Mouse (Mus musculus) ES-E14 (cell line): ENCODE measurements around the gene Sos1. TPM values are rescaled to one million over a fixed set of nuclear protein-coding genes. Genes with fewer than 3 reads are reported as not detected.

Experiments
- DNase-seq: peaks from one replicate; pipeline ENCODE4 v3.0.0-alpha.2; 2013; ENCODE audit warnings: low read depth, low spot score
- H3K27ac ChIP-seq: 2 replicates; pipeline ENCODE4 v1.5.1; 2012; ENCODE audit warnings: low read depth, mild to moderate bottlenecking, low read length, moderate library complexity, mixed read lengths; ENCODE audit not compliant: poor library complexity, insufficient read depth, severe bottlenecking
- H3K36me3 ChIP-seq: 2 replicates; pipeline ENCODE4 v1.6.1; 2012; ENCODE audit warnings: mild to moderate bottlenecking, low read length, moderate library complexity, mixed read lengths; ENCODE audit not compliant: control insufficient read depth, poor library complexity, insufficient read depth, severe bottlenecking
- H3K4me1 ChIP-seq, 2 experiments: fragments of 150-350 bp in 1 of 2; sonication (generic) in 1 of 2; 2 replicates each; pipeline ENCODE4 v1.6.1; 2012; ENCODE audit warnings: low read length in 2 of 2, mild to moderate bottlenecking in 1 of 2, mixed read lengths in 1 of 2; ENCODE audit not compliant: control insufficient read depth in 2 of 2, insufficient read depth in 2 of 2, poor library complexity in 1 of 2
- H3K4me3 ChIP-seq, 2 experiments: fragments of 150-350 bp in 1 of 2; sonication (generic) in 1 of 2; 2 replicates each; pipeline ENCODE4 v1.5.1; 2012; ENCODE audit warnings: low read length in 2 of 2, low read depth in 1 of 2, mild to moderate bottlenecking in 1 of 2, mixed read lengths in 1 of 2; ENCODE audit not compliant: insufficient read depth in 1 of 2, poor library complexity in 1 of 2, severe bottlenecking in 1 of 2
- H3K9ac ChIP-seq: 2 replicates; pipeline ENCODE4 v1.6.1; 2012; ENCODE audit warnings: low read depth, mild to moderate bottlenecking, low read length, mixed read lengths; ENCODE audit not compliant: poor library complexity, insufficient read depth, severe bottlenecking
- H3K9me3 ChIP-seq: fragments of 150-350 bp; sonication (generic); 2 replicates; pipeline ENCODE4 v1.6.1; 2012; ENCODE audit warnings: low read depth, mild to moderate bottlenecking, low read length; ENCODE audit not compliant: control insufficient read depth, insufficient read depth
- CHD2 ChIP-seq: IDR thresholded peaks from 2 replicates; pipeline ENCODE4 v1.6.1; 2014; ENCODE audit warnings: mild to moderate bottlenecking, low read depth, low read length, inconsistent platforms
- HCFC1 ChIP-seq: IDR thresholded peaks from 2 replicates; pipeline ENCODE4 v1.6.1; 2012; ENCODE audit warnings: low read length, inconsistent platforms, borderline replicate concordance; ENCODE audit not compliant: insufficient read depth
- MAFK ChIP-seq: IDR thresholded peaks from 2 replicates; pipeline ENCODE4 v1.6.1; 2014; ENCODE audit warnings: mild to moderate bottlenecking, low read depth, low read length, inconsistent platforms; ENCODE audit not compliant: insufficient read depth
- ZC3H11A ChIP-seq: IDR thresholded peaks from 2 replicates; pipeline ENCODE4 v1.6.1; 2012; ENCODE audit warnings: low read depth, mild to moderate bottlenecking, inconsistent platforms, low read length, borderline replicate concordance
- ZNF384 ChIP-seq: IDR thresholded peaks from 2 replicates; pipeline ENCODE4 v1.6.1; 2012; ENCODE audit warnings: low read depth, low read length, inconsistent platforms
- in situ Hi-C, 2 experiments: fragments of 600-800 bp; cut with MboI; formaldehyde crosslinking; loops; one replicate each; pipeline ENCODE4 v1.15.1; 2025; ENCODE audit warnings: low sequenced_read_pairs in 2 of 2, inconsistent platforms in 1 of 2; ENCODE audit not compliant: unreplicated experiment in 2 of 2
- total RNA-seq: library from RNA; depleted of rRNA; stranded (reverse); fragments of 300-350 nt; gene quantifications from 2 replicates; pipeline ENCODE4 v1.2.3, GENCODE M21; 2012

Gene Sos1
- total RNA-seq, 1 experiment: 9.0 TPM

- no peaks in the 10 kb centered on the region for H3K9me3 ChIP-seq
- TF ChIP-seq MAFK (no peak), CHD2 (no peak), HCFC1 (no peak), ZC3H11A (no peak), ZNF384 (no peak)
- no peak overlapping the region for H3K9ac ChIP-seq
- no peak overlapping the region for H3K27ac ChIP-seq
- in situ Hi-C loops: no loop called here
- H3K36me3 ChIP-seq: no peaks in the 10 kb centered on the region
- DNase-seq: no peak
- H3K4me1 ChIP-seq: peaks cover 7 to 15% of the 10 kb centered on the region in 2 experiments; a peak in 3 of 4 replicates
- no peak overlapping the region for H3K4me3 ChIP-seq
Measured at GRCm38 (mm10) chr17:80493891-80494290, 13.6 kb upstream of the Sos1 start.

- Histone ChIP-seq H3K9ac (no peak overlapping the region), H3K9me3 (no peaks in the 10 kb centered on the region), H3K4me1 (peaks cover 4 to 9% of the 10 kb centered on the region in 2 experiments; a peak in 2 of 4 replicates), H3K4me3 (no peak overlapping the region), H3K36me3 (no peaks in the 10 kb centered on the region), H3K27ac (no peak overlapping the region)
- DNase-seq: no peak
- TF ChIP-seq ZC3H11A (no peak), HCFC1 (no peak)
- in situ Hi-C loops: no loop called here
Measured at GRCm38 (mm10) chr17:80492811-80493210, 12.6 kb upstream of the Sos1 start.

GRCm38 (mm10) chr17:80492274-80492673 lies 12.0 kb upstream of the Sos1 start:
- Histone ChIP-seq H3K4me1 (peaks cover 4 to 9% of the 10 kb centered on the region in 2 experiments; a peak in 2 of 4 replicates), H3K4me3 (no peak overlapping the region), H3K36me3 (no peaks in the 10 kb centered on the region), H3K27ac (no peak overlapping the region), H3K9ac (no peak overlapping the region), H3K9me3 (no peaks in the 10 kb centered on the region)
- TF ChIP-seq HCFC1: no peak
- TF ChIP-seq CHD2: no peak
- TF ChIP-seq MAFK: no peak
- TF ChIP-seq ZNF384: no peak
- TF ChIP-seq ZC3H11A: no peak
- in situ Hi-C loops: no loop called here
- DNase-seq: no peak

- Histone ChIP-seq H3K27ac (no peak overlapping the region), H3K9ac (no peak overlapping the region), H3K9me3 (no peaks in the 10 kb centered on the region), H3K4me3 (no peak overlapping the region), H3K36me3 (no peaks in the 10 kb centered on the region), H3K4me1 (peaks cover 2 to 3% of the 10 kb centered on the region in 2 experiments; a peak in 2 of 4 replicates)
- no peak for TF ChIP-seq HCFC1
- no peak for TF ChIP-seq ZC3H11A
- no peak for TF ChIP-seq MAFK
- TF ChIP-seq CHD2: no peak
- no peak for TF ChIP-seq ZNF384
- in situ Hi-C loops: no loop called here
- no peak for DNase-seq
Measured at GRCm38 (mm10) chr17:80490166-80490565, 9.9 kb upstream of the Sos1 start.

GRCm38 (mm10) chr17:80488918-80489317 lies 8.7 kb upstream of the Sos1 start:
- DNase-seq: no peak
- no peak overlapping the region for H3K27ac ChIP-seq
- in situ Hi-C loops: no loop called here
- peaks cover 2 to 3% of the 10 kb centered on the region in 2 experiments; a peak in 2 of 4 replicates for H3K4me1 ChIP-seq
- no peaks in the 10 kb centered on the region for H3K9me3 ChIP-seq
- no peak for TF ChIP-seq ZC3H11A
- TF ChIP-seq MAFK: no peak
- no peak for TF ChIP-seq HCFC1
- TF ChIP-seq CHD2: no peak
- TF ChIP-seq ZNF384: no peak
- no peak overlapping the region for H3K9ac ChIP-seq
- H3K4me3 ChIP-seq: no peak overlapping the region
- no peaks in the 10 kb centered on the region for H3K36me3 ChIP-seq
